Mouse (Mus musculus) bone marrow macrophage, adult 2 months (primary cell): ENCODE results near the gene Dst.

Source experiments
- CTCF ChIP-seq: IDR thresholded peaks from 2 replicates; pipeline ENCODE4 v1.5.1; 2012; ENCODE audit warnings: low read depth, mild to moderate bottlenecking, low read length, moderate library complexity
- POLR2A ChIP-seq: IDR thresholded peaks from 2 replicates; pipeline ENCODE4 v1.6.1; 2012; ENCODE audit warnings: mild to moderate bottlenecking, low read depth, low read length, borderline replicate concordance

DNA sequence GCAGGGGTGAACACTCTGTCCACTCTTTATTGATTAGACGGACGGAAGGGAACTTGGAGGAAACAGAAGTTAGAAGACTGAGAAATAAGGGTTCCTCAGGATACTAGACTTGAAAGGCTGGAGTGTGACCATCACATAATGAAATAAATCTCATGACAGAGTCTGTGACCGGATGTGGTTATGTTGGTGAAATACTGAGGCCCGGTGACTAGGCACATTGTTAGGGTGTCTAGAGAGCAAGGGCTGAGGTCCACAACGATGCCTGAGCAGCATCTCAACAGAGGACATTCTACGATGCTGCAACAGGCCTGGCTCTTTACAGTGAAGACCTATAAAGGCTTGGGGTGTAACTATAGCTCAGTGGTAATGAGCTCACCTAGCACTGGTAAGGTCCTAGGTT, 9.7 kb upstream of the Dst start:
- TF ChIP-seq POLR2A (no peak), CTCF (no peak)
